Mouse (Mus musculus): ENCODE data around the gene Jmjd4. TPM values are rescaled to one million over a fixed set of nuclear protein-coding genes. Genes with fewer than 3 reads are reported as not detected.
A peak's percentile ranks its signal among the peaks of the same experiment; 100 is the strongest.

Jmjd4 gene
- total and polyA plus RNA-seq, 3 experiments: 14.5 to 18.1 TPM; not detected in 1

DNA sequence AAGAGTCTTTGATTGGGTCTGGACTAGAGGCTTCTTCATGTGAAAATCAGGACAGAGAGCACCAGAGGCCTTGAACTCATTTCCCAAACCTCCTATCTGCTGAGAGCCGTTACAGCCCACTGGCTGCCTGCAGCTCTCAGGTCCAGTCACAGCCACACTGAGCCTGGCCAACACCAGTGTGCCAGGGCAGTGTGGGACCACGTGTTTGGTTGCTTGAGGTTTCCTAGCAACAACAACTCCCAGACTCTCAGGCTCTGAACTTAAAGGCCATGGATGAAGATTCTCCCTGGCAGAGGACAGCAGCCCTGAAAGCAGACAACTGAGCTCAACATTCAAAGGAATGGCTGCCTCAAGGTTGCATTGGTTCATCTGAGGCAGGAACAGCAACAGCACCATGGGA lies 35.8 kb downstream of the Jmjd4 start:
- no peak overlapping the region for H3K4me3 ChIP-seq (ENCODE audit: control insufficient read depth in 1 of 2, insufficient read depth in 1 of 2, low read depth in 2 of 2, low read length in 2 of 2)
- H3K4me1 ChIP-seq (ENCODE audit: control insufficient read depth in 1 of 2, insufficient read depth in 2 of 2, low read length in 2 of 2): no peaks in the 10 kb centered on the region
- H3K9me3 ChIP-seq (replicated peaks; ENCODE audit: insufficient read depth, low read length): no peaks in the 10 kb centered on the region
- DNase-seq (ENCODE audit: low read depth, low spot score): no peak
- H3K27ac ChIP-seq (ENCODE audit: control insufficient read depth, low read depth, low read length): no peak overlapping the region
- no peak for TF ChIP-seq EP300 (IDR thresholded peaks at IDR 0.05; ENCODE audit: low read depth in 1 of 2, low read length in 2 of 2)
- no peak for TF ChIP-seq MXI1 (IDR thresholded peaks at IDR 0.05; ENCODE audit: low read depth, low read length)
- TF ChIP-seq SIN3A (IDR thresholded peaks at IDR 0.05; ENCODE audit: low read length): no peak
- TF ChIP-seq POLR2A (IDR thresholded peaks at IDR 0.05; ENCODE audit: control insufficient read depth in 1 of 2, insufficient read depth in 1 of 2, low read depth in 1 of 2, low read length in 2 of 2, poor library complexity in 1 of 2): peak in 1 of 2 experiments; percentile 36; a peak in 1 of 4 replicates
- H3K79me2 ChIP-seq (ENCODE audit: control insufficient read depth, insufficient read depth, low read length, poor library complexity): no peaks in the 10 kb centered on the region
- no peak overlapping the region for H3K9ac ChIP-seq (ENCODE audit: control insufficient read depth, low read depth, low read length, poor library complexity, severe bottlenecking)
- H3K36me3 ChIP-seq (ENCODE audit: control insufficient read depth in 1 of 2, insufficient read depth in 2 of 2, low read length in 2 of 2): peaks cover 0 to 3% of the 10 kb centered on the region in 2 experiments; a peak in 1 of 4 replicates
- peaks cover 0 to 1% of the 10 kb centered on the region in 2 experiments; a peak in 1 of 4 replicates for H3K27me3 ChIP-seq (ENCODE audit: control insufficient read depth in 1 of 2, insufficient read depth in 2 of 2, low read length in 2 of 2)

DNA sequence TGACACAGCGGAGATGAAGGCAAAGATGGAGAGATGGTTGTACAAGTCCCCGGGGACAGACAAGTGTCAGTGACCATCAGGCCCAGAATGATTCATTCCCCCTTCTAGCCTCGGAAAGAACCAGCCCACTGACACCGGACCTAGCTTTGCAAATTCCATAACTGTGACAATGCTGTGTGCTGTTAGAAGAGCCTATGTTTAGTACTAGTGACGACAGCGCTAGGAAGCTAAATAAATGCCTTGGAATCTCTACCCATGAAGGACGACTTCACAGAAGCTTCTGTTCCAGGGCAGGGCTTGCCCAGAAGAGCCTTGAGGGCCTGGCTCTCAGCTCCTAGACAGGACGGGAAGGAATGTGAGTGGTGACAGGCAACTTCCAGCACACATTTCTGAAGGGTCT lies 36.4 kb downstream of the Jmjd4 start:
- Histone ChIP-seq H3K27me3 (ENCODE audit: control insufficient read depth in 1 of 2, insufficient read depth in 2 of 2, low read length in 2 of 2) (no peaks in the 10 kb centered on the region), H3K27ac (ENCODE audit: control insufficient read depth, low read depth, low read length) (no peak overlapping the region), H3K4me1 (ENCODE audit: control insufficient read depth in 1 of 2, insufficient read depth in 2 of 2, low read length in 2 of 2) (no peaks in the 10 kb centered on the region), H3K36me3 (ENCODE audit: control insufficient read depth in 1 of 2, insufficient read depth in 2 of 2, low read length in 2 of 2) (peaks cover 0 to 3% of the 10 kb centered on the region in 2 experiments; a peak in 1 of 4 replicates), H3K9me3 (replicated peaks; ENCODE audit: insufficient read depth, low read length) (no peaks in the 10 kb centered on the region), H3K9ac (ENCODE audit: control insufficient read depth, low read depth, low read length, poor library complexity, severe bottlenecking) (no peak overlapping the region), H3K79me2 (ENCODE audit: control insufficient read depth, insufficient read depth, low read length, poor library complexity) (no peaks in the 10 kb centered on the region), H3K4me3 (ENCODE audit: control insufficient read depth in 1 of 2, insufficient read depth in 1 of 2, low read depth in 2 of 2, low read length in 2 of 2) (no peak overlapping the region)
- no peak for TF ChIP-seq NRF1 (IDR thresholded peaks at IDR 0.05; ENCODE audit: insufficient read depth, low read depth, low read length, poor library complexity, severe bottlenecking)
- TF ChIP-seq BHLHE40 (IDR thresholded peaks at IDR 0.05; ENCODE audit: borderline replicate concordance, low read depth, low read length): no peak
- no peak for TF ChIP-seq GABPA (IDR thresholded peaks at IDR 0.05; ENCODE audit: low read depth, low read length)
- TF ChIP-seq TBP (IDR thresholded peaks at IDR 0.05; ENCODE audit: low read depth, low read length): no peak
- no peak for TF ChIP-seq CTCF (IDR thresholded peaks at IDR 0.05 in 2 of 3, conservative IDR thresholded peaks at IDR 0.05 in 1 of 3; ENCODE audit: control insufficient read depth in 1 of 3, insufficient read depth in 1 of 3, low read depth in 2 of 3, low read length in 3 of 3, poor library complexity in 1 of 3, severe bottlenecking in 1 of 3)
- no peak for TF ChIP-seq MEF2A (IDR thresholded peaks at IDR 0.05; ENCODE audit: extremely low read depth, insufficient replicate concordance, low read depth, low read length, poor library complexity, severe bottlenecking)
- TF ChIP-seq ZC3H11A (IDR thresholded peaks at IDR 0.05; ENCODE audit: low read depth, low read length): no peak
- TF ChIP-seq KAT2A (conservative IDR thresholded peaks at IDR 0.05; ENCODE audit: low read depth, low read length): no peak
- no peak for DNase-seq (ENCODE audit: low read depth, low spot score)

DNA sequence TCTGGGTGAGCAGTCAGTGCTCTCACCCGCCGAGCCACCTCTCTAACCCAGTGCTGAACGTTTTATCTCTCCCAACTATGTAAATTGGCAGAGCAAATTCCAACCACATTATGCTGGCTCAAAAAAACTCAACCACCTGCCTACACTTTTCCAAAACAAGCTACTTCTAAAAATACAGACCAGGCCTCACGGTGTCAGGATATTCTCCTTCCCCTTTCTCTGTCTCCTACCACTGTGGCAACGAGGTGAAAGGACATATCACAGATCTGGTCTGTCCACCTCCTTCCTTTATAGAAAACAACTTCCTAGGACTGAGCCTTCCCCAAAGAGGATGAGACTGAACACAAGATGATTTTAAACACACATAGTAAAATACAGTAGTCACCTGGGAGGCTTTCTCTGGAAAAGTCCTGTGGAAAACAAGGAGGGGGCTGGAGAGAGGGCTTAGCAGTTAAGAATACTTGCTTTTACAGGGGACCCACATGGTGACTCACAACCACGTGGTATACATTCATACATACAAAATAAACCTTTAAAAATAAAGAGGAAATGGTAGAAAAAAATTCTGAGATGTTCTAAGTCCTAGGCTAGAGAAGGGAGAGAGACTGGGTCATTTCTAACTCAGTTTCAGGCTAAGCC lies 46.9 kb downstream of the Jmjd4 start:
- H3K4me1 ChIP-seq (ENCODE audit: control insufficient read depth in 1 of 2, insufficient read depth in 2 of 2, low read length in 2 of 2): peaks cover 0 to 4% of the 10 kb centered on the region in 2 experiments; a peak in 2 of 4 replicates
- no peaks in the 10 kb centered on the region for H3K9me3 ChIP-seq (replicated peaks; ENCODE audit: insufficient read depth, low read length)
- H3K79me2 ChIP-seq (ENCODE audit: control insufficient read depth, insufficient read depth, low read length, poor library complexity): no peaks in the 10 kb centered on the region; the same call in 1 of the 2 replicates
- H3K9ac ChIP-seq (ENCODE audit: control insufficient read depth, low read depth, low read length, poor library complexity, severe bottlenecking): no peak overlapping the region
- TF ChIP-seq MAZ (IDR thresholded peaks at IDR 0.05; ENCODE audit: low read depth, low read length) (no peak), ELF1 (IDR thresholded peaks at IDR 0.05; ENCODE audit: low read depth, low read length) (no peak), ZNF384 (IDR thresholded peaks at IDR 0.05; ENCODE audit: low read depth, low read length) (no peak), HCFC1 (IDR thresholded peaks at IDR 0.05; ENCODE audit: low read depth, low read length) (no peak), RCOR1 (IDR thresholded peaks at IDR 0.05; ENCODE audit: low read depth, low read length) (no peak), CHD1 (IDR thresholded peaks at IDR 0.05; ENCODE audit: low read depth, low read length) (no peak), SMC3 (IDR thresholded peaks at IDR 0.05; ENCODE audit: low read depth, low read length) (no peak), JUND (IDR thresholded peaks at IDR 0.05; ENCODE audit: low read depth, low read length) (no peak), SIN3A (IDR thresholded peaks at IDR 0.05; ENCODE audit: low read length) (no peak), E2F4 (IDR thresholded peaks at IDR 0.05; ENCODE audit: borderline replicate concordance, low read depth, low read length) (no peak), NRF1 (IDR thresholded peaks at IDR 0.05; ENCODE audit: insufficient read depth, low read depth, low read length, poor library complexity, severe bottlenecking) (no peak), EP300 (IDR thresholded peaks at IDR 0.05; ENCODE audit: low read depth in 1 of 2, low read length in 2 of 2) (no peak), MAFK (IDR thresholded peaks at IDR 0.05; ENCODE audit: borderline replicate concordance, low read depth, low read length) (no peak), MEF2A (IDR thresholded peaks at IDR 0.05; ENCODE audit: extremely low read depth, insufficient replicate concordance, low read depth, low read length, poor library complexity, severe bottlenecking) (no peak), GABPA (IDR thresholded peaks at IDR 0.05; ENCODE audit: low read depth, low read length) (no peak), TBP (IDR thresholded peaks at IDR 0.05; ENCODE audit: low read depth, low read length) (no peak)
- H3K36me3 ChIP-seq (ENCODE audit: control insufficient read depth in 1 of 2, insufficient read depth in 2 of 2, low read length in 2 of 2): peaks cover 5 to 50% of the 10 kb centered on the region in 2 experiments
- DNase-seq (ENCODE audit: low read depth, low spot score): no peak
- H3K27me3 ChIP-seq (ENCODE audit: control insufficient read depth in 1 of 2, insufficient read depth in 2 of 2, low read length in 2 of 2): no peaks in the 10 kb centered on the region
- no peak overlapping the region for H3K27ac ChIP-seq (ENCODE audit: control insufficient read depth, low read depth, low read length)
- no peak overlapping the region for H3K4me3 ChIP-seq (ENCODE audit: control insufficient read depth in 1 of 2, insufficient read depth in 1 of 2, low read depth in 2 of 2, low read length in 2 of 2)
